Mouse (Mus musculus) heart, postnatal 0 days (tissue): ENCODE results near the gene Atf7ip2.
"Not testable (repeated sequence)": the region's sequence is repeated elsewhere in the genome, so short reads cannot be mapped to it uniquely, and the experiment has no call there.

Experiments
- CTCF ChIP-seq: IDR thresholded peaks from 2 replicates; pipeline ENCODE4 v1.5.1; 2016; ENCODE audit warnings: antibody characterized with exemption, control low read depth, low read depth
- EP300 ChIP-seq: IDR thresholded peaks from 2 replicates; pipeline ENCODE4 v1.6.1; 2016; ENCODE audit warnings: antibody characterized with exemption, low read depth

DNA sequence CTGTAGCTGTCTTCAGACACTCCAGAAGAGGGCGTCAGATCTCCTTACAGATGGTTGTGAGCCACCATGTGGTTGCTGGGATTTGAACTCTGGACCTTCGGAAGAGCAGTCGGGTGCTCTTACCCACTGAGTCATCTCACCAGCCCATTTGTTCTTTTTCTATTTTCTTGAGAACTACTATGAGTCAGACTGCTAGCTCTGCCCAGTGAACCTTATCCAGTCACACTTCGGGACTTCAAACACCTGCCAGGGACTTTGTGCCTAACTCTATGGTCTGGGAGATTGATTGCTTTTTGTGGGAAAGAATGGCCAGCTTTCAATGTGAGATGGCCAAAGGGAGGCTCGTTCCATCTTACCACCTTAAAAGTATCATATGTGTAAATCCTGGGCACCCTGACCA is 84.3 kb downstream of the Atf7ip2 start:
- not testable (repeated sequence) for TF ChIP-seq CTCF, EP300
